Mouse (Mus musculus) cerebellum, postnatal 10 days (tissue): ENCODE measurements at regions not wholly inside any gene's neighbourhood (a gene's known extent, or its start where the extent isn't known, plus 50 kb on each side); places are given as distances from the start of the nearest gene placed in this dataset.
"Not testable (repeated sequence)": the region's sequence is repeated elsewhere in the genome, so short reads cannot be mapped to it uniquely, and the experiment has no call there.

Experiments
- DNase-seq, 2 experiments: peaks; one replicate each; pipeline ENCODE4 v3.0.0; 2021; ENCODE audit warnings: mixed read lengths in 2 of 2

GRCm38 (mm10) chr3:111402135-111402534, 1151.3 kb upstream of the Prmt6 start:
- no peak for DNase-seq

GRCm38 (mm10) chr3:111393127-111393526, 1142.3 kb upstream of the Prmt6 start:
- DNase-seq, result peak; percentile 6 to 14

GRCm38 (mm10) chr3:111392713-111393112, 1141.9 kb upstream of the Prmt6 start:
- not testable (repeated sequence) for DNase-seq

GRCm38 (mm10) chr3:111386745-111387144, 1135.9 kb upstream of the Prmt6 start:
- DNase-seq, result no peak

- peak; percentile 25 to 38 for DNase-seq
Observed at GRCm38 (mm10) chr3:111386334-111386733, 1135.5 kb upstream of the Prmt6 start.

- DNase-seq, result no peak
Observed at GRCm38 (mm10) chr3:111385627-111386026, 1134.8 kb upstream of the Prmt6 start.

GRCm38 (mm10) chr3:111371259-111371658, 1120.5 kb upstream of the Prmt6 start:
- DNase-seq, result no peak

- peak in 1 of 2 experiments; percentile 14 for DNase-seq
Observed at GRCm38 (mm10) chr3:111338247-111338646, 1087.4 kb upstream of the Prmt6 start.

- DNase-seq, result no peak
Observed at GRCm38 (mm10) chr3:111291018-111291538, 1040.3 kb upstream of the Prmt6 start.

- DNase-seq, result no peak
Observed at GRCm38 (mm10) chr3:111281584-111281983, 1030.8 kb upstream of the Prmt6 start.
